Mouse (Mus musculus) retina, adult 2 months (tissue): ENCODE results near the gene Acsbg1.
A peak's percentile ranks its signal among the peaks of the same experiment; 100 is the strongest.
"Not testable (repeated sequence)": the region's sequence is repeated elsewhere in the genome, so short reads cannot be mapped to it uniquely, and the experiment has no call there.

Experiments used
- DNase-seq: peaks from one replicate; pipeline ENCODE4 v3.0.0-alpha.2; 2012; ENCODE audit warnings: low read depth, low spot score

The Acsbg1 gene

GRCm38 (mm10) chr9:54614182-54614850 lies 47.4 kb downstream of the Acsbg1 start:
- peak; percentile 36 for DNase-seq

- DNase-seq, result no peak
Measured at GRCm38 (mm10) chr9:54612781-54613191, 48.9 kb downstream of the Acsbg1 start.

- DNase-seq, result peak; percentile 50
Measured at GRCm38 (mm10) chr9:54604886-54605285, 56.8 kb downstream of the Acsbg1 start.

GRCm38 (mm10) chr9:54604131-54604654 lies 57.5 kb downstream of the Acsbg1 start:
- no peak for DNase-seq

- no peak for DNase-seq
Measured at GRCm38 (mm10) chr9:54602916-54603315, 58.8 kb downstream of the Acsbg1 start.

- DNase-seq, result no peak
Measured at GRCm38 (mm10) chr9:54602386-54602785, 59.3 kb downstream of the Acsbg1 start.

- no peak for DNase-seq
Measured at GRCm38 (mm10) chr9:54596752-54597465, 64.8 kb downstream of the Acsbg1 start.

- DNase-seq, result not testable (repeated sequence)
Measured at GRCm38 (mm10) chr9:54593652-54594051, 68.0 kb downstream of the Acsbg1 start.

- no peak for DNase-seq
Measured at GRCm38 (mm10) chr9:54587863-54588262, 73.8 kb downstream of the Acsbg1 start.

- DNase-seq, result peak; percentile 79
Measured at GRCm38 (mm10) chr9:54586199-54587061, 75.2 kb downstream of the Acsbg1 start, which contains the start of gene Idh3a. Gene Idh3a (plus strand): TSS chr9:54586334.

- no peak for DNase-seq
Measured at GRCm38 (mm10) chr9:54585839-54586198, 75.9 kb downstream of the Acsbg1 start.

- DNase-seq, result not testable (repeated sequence)
Measured at GRCm38 (mm10) chr9:54584127-54584526, 77.5 kb downstream of the Acsbg1 start.

GRCm38 (mm10) chr9:54583712-54584111 lies 78.0 kb downstream of the Acsbg1 start:
- DNase-seq, result no peak

GRCm38 (mm10) chr9:54571130-54571839 lies 90.4 kb downstream of the Acsbg1 start:
- DNase-seq, result no peak

- no peak for DNase-seq
Measured at GRCm38 (mm10) chr9:54568732-54569131, 92.9 kb downstream of the Acsbg1 start.

- DNase-seq, result no peak
Measured at GRCm38 (mm10) chr9:54566958-54567357, 94.7 kb downstream of the Acsbg1 start.

GRCm38 (mm10) chr9:54560831-54561601 lies 100.7 kb downstream of the Acsbg1 start:
- DNase-seq, result no peak

GRCm38 (mm10) chr9:54559771-54560471 lies 101.7 kb downstream of the Acsbg1 start, which contains the start of gene Cib2:
Gene Cib2 (minus strand): TSS chr9:54560218.
- DNase-seq, result peak; percentile 32

- no peak for DNase-seq
Measured at GRCm38 (mm10) chr9:54558731-54559130, 102.9 kb downstream of the Acsbg1 start.

GRCm38 (mm10) chr9:54555044-54555443 lies 106.6 kb downstream of the Acsbg1 start:
- no peak for DNase-seq
